Comparison of ENCODE assay signal across 8 mouse cellular contexts in the genomic region with DNA sequence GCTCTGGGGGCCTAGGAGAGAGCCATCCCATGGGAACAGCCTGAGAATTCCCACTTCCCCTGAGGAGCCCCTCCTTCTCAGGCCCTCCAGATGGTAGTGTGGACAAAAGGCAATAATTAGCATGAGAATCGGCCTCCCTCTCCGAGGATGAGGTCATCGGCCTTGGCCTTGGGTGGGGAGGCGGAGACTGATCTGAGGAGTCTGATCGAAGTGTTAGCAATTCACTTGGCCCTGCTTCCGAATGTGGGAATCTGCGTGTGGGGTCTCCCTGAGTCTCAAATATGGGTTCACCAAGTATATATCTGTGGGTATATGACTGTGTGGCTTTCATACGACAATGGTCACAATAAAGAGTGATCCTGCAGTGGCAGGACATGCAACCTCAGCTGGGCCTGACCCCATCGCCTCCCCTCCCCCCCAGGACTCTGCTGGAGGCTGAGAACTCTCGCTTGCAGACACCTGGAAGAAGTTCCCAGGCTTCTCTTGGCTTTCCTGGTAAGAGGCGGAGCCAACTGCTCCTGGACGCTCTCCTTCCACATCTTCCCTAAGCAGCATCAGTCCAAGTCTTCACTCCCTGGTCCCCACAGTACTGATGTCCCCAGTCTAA. TPM values are rescaled to one million over a fixed set of nuclear protein-coding genes. Genes with fewer than 3 reads are reported as not detected.
DNase-seq lines count a peak whose midpoint lies in the region; ATAC-seq and TF ChIP-seq lines count a peak whose summit lies in the region.

No protein-coding gene starts in this region.

- no peak for TF ChIP-seq POLR2A in lung, adult 2 months (IDR thresholded peaks at IDR 0.05; ENCODE audit: borderline replicate concordance, extremely low read depth, low read depth, low read length)

- peak overlapping the region; percentile 91 for H3K4me2 ChIP-seq in lung, embryonic 15.5 days
- H3K4me2 ChIP-seq in heart, embryonic 11.5 days: peak overlapping the region; percentile 95
- H3K4me2 ChIP-seq in lung, postnatal 0 days (replicated peaks; ENCODE audit: low read depth, low read length): peak overlapping the region; percentile 50

- peaks cover 6% of the 10 kb centered on the region for H3K36me3 ChIP-seq in lung, embryonic 15.5 days
- peaks cover 6% of the 10 kb centered on the region; the same call in 1 of the 2 replicates for H3K36me3 ChIP-seq in heart, embryonic 11.5 days (ENCODE audit: control insufficient read depth, insufficient read depth, low read length)
- no peaks in the 10 kb centered on the region for H3K36me3 ChIP-seq in lung, postnatal 0 days (ENCODE audit: insufficient read depth, low read length)

- H3K27me3 ChIP-seq in lung, embryonic 15.5 days: peaks cover 3% of the 10 kb centered on the region; the same call in 1 of the 2 replicates
- peaks cover 19% of the 10 kb centered on the region for H3K27me3 ChIP-seq in heart, embryonic 11.5 days (ENCODE audit: control insufficient read depth, insufficient read depth, low read length)
- 0 out of 2 replicates have a peak, but pooled peaks cover 4% of the 10 kb centered on the region for H3K27me3 ChIP-seq in lung, postnatal 0 days (replicated peaks; ENCODE audit: insufficient read depth, low read length)

- TF ChIP-seq CTCF in lung, adult 2 months (IDR thresholded peaks at IDR 0.05; ENCODE audit: insufficient read depth, low read length): no peak
- TF ChIP-seq CTCF in lung, postnatal 0 days (IDR thresholded peaks at IDR 0.05): no peak

- no peak for TF ChIP-seq EP300 in lung, postnatal 0 days (IDR thresholded peaks at IDR 0.05)

- H3K27ac ChIP-seq in lung, embryonic 15.5 days: peak overlapping the region; percentile 61
- H3K27ac ChIP-seq in heart, embryonic 11.5 days (ENCODE audit: low read depth, low read length): no peak overlapping the region
- H3K27ac ChIP-seq in lung, postnatal 0 days (ENCODE audit: low read length): no peak overlapping the region

- no peak overlapping the region for H3K9ac ChIP-seq in lung, embryonic 15.5 days
- H3K9ac ChIP-seq in heart, embryonic 11.5 days (ENCODE audit: low read depth, low read length): peak overlapping the region; percentile 58
- H3K9ac ChIP-seq in lung, postnatal 0 days (replicated peaks; ENCODE audit: low read depth): no peak overlapping the region

- peaks cover 47% of the 10 kb centered on the region for H3K4me1 ChIP-seq in lung, embryonic 15.5 days
- H3K4me1 ChIP-seq in lung, adult 2 months (ENCODE audit: control insufficient read depth, insufficient read depth, low read length): peaks cover 9% of the 10 kb centered on the region
- H3K4me1 ChIP-seq in heart, embryonic 11.5 days (ENCODE audit: control insufficient read depth, insufficient read depth, low read length): peaks cover 39% of the 10 kb centered on the region
- peaks cover 15% of the 10 kb centered on the region; the same call in 1 of the 2 replicates for H3K4me1 ChIP-seq in lung, postnatal 0 days (ENCODE audit: insufficient read depth, low read depth, low read length)

- ATAC-seq in lung, embryonic 15.5 days (ENCODE audit: borderline replicate concordance, extremely low read depth, low FRiP score, low TSS enrichment): peak; percentile 23; the same call in 1 of the 2 replicates
- no peak for ATAC-seq in heart, embryonic 11.5 days (replicated peaks; ENCODE audit: insufficient number of reproducible peaks, low FRiP score, low TSS enrichment)
- ATAC-seq in lung, postnatal 0 days: peak; percentile 41

- 28% methylated on average over 12 of the region's 12 CpGs for whole genome bisulfite sequencing in lung, embryonic 15.5 days
- 36% methylated on average over 12 of the region's 12 CpGs for WGBS in lung, adult 2 months
- WGBS in heart, embryonic 11.5 days (ENCODE audit: insufficient replicate concordance): 22% methylated on average over 12 of the region's 12 CpGs
- 34% methylated on average over 12 of the region's 12 CpGs for WGBS in lung, postnatal 0 days

- DNase-seq in lung, adult 2 months: no peak
- peak; percentile 48 for DNase-seq in lung, postnatal 0 days (ENCODE audit: low spot score)
- DNase-seq in testis, postnatal 14 days (ENCODE audit: low spot score): peak; percentile 45
- DNase-seq in layer of hippocampus, adult 9-11 months: no peak
- DNase-seq in frontal cortex, postnatal 25 days (ENCODE audit: low spot score in 2 of 2): no peak
- DNase-seq in frontal cortex, adult 2 months (ENCODE audit: extremely low spot score in 1 of 2, low spot score in 1 of 2): no peak

- no peaks in the 10 kb centered on the region for H3K9me3 ChIP-seq in lung, embryonic 15.5 days
- H3K9me3 ChIP-seq in heart, embryonic 11.5 days (replicated peaks; ENCODE audit: control insufficient read depth, low read length): no peaks in the 10 kb centered on the region
- no peaks in the 10 kb centered on the region for H3K9me3 ChIP-seq in lung, postnatal 0 days (ENCODE audit: low read length)

- peak overlapping the region; percentile 59 for H3K4me3 ChIP-seq in lung, embryonic 15.5 days
- no peak overlapping the region for H3K4me3 ChIP-seq in lung, adult 2 months (replicated peaks; ENCODE audit: extremely low read depth, low read depth, low read length)
- peak overlapping the region; percentile 67 for H3K4me3 ChIP-seq in heart, embryonic 11.5 days (ENCODE audit: low read depth, low read length)
- H3K4me3 ChIP-seq in lung, postnatal 0 days (ENCODE audit: low read depth, low read length): peak overlapping the region; percentile 49; the same call in 1 of the 2 replicates

RNA-seq across cellular contexts. Expression of a gene that starts 3.6 kb away (rescaled TPM):
- polyA plus RNA-seq in lung, embryonic 15.5 days (2015; fragmentation: Nextera tagmentation; extraction: Ambion mirVana): 30.1 and 32.4 TPM in 2 replicates
- 26.4 and 31.4 TPM in 2 replicates for polyA plus RNA-seq in lung, adult 2 months (2012; rRNA removed)
- polyA plus RNA-seq in heart, embryonic 11.5 days (2014; fragmentation: Nextera tagmentation; extraction: Ambion mirVana): 11.1 and 15.1 TPM in 2 replicates
- 22.2 and 30.7 TPM in 2 replicates for polyA plus RNA-seq in lung, postnatal 0 days (2015; fragmentation: Nextera tagmentation; extraction: Ambion mirVana)
- 4.3 and 4.8 TPM in 2 replicates for polyA plus RNA-seq in frontal cortex, adult 2 months (2012; rRNA removed)

RNA-seq across cellular contexts. Expression of a gene that starts 25.5 kb away (rescaled TPM):
- 0.07 and 0.18 TPM in 2 replicates for polyA plus RNA-seq in lung, embryonic 15.5 days (2015; fragmentation: Nextera tagmentation; extraction: Ambion mirVana)
- polyA plus RNA-seq in lung, adult 2 months (2012; rRNA removed): 7.2 and 8.3 TPM in 2 replicates
- not detected in 2 replicates for polyA plus RNA-seq in heart, embryonic 11.5 days (2014; fragmentation: Nextera tagmentation; extraction: Ambion mirVana)
- 0.33 and 0.56 TPM in 2 replicates for polyA plus RNA-seq in lung, postnatal 0 days (2015; fragmentation: Nextera tagmentation; extraction: Ambion mirVana)
- polyA plus RNA-seq in frontal cortex, adult 2 months (2012; rRNA removed): 359 and 380 TPM in 2 replicates

RNA-seq across cellular contexts. Expression of a gene that starts 26.0 kb away (rescaled TPM):
- 8.1 and 10.4 TPM in 2 replicates for polyA plus RNA-seq in lung, embryonic 15.5 days (2015; fragmentation: Nextera tagmentation; extraction: Ambion mirVana)
- polyA plus RNA-seq in lung, adult 2 months (2012; rRNA removed): 15.1 TPM in 1 of 2 replicates, not detected in the other
- 24.1 and 25.1 TPM in 2 replicates for polyA plus RNA-seq in heart, embryonic 11.5 days (2014; fragmentation: Nextera tagmentation; extraction: Ambion mirVana)
- polyA plus RNA-seq in lung, postnatal 0 days (2015; fragmentation: Nextera tagmentation; extraction: Ambion mirVana): 0.21 and 0.38 TPM in 2 replicates
- 9.2 and 11.0 TPM in 2 replicates for polyA plus RNA-seq in frontal cortex, adult 2 months (2012; rRNA removed)

RNA-seq across cellular contexts. Expression of a gene that starts 44.0 kb away (rescaled TPM):
- 18.3 and 18.5 TPM in 2 replicates for polyA plus RNA-seq in lung, embryonic 15.5 days (2015; fragmentation: Nextera tagmentation; extraction: Ambion mirVana)
- 28.3 and 29.7 TPM in 2 replicates for polyA plus RNA-seq in lung, adult 2 months (2012; rRNA removed)
- polyA plus RNA-seq in heart, embryonic 11.5 days (2014; fragmentation: Nextera tagmentation; extraction: Ambion mirVana): 14.3 and 14.9 TPM in 2 replicates
- polyA plus RNA-seq in lung, postnatal 0 days (2015; fragmentation: Nextera tagmentation; extraction: Ambion mirVana): 10.8 and 11.2 TPM in 2 replicates
- 42.4 and 46.4 TPM in 2 replicates for polyA plus RNA-seq in frontal cortex, adult 2 months (2012; rRNA removed)

RNA-seq across cellular contexts. Expression of a gene that starts 44.4 kb away (rescaled TPM):
- polyA plus RNA-seq in lung, embryonic 15.5 days (2015; fragmentation: Nextera tagmentation; extraction: Ambion mirVana): 60.1 and 63.0 TPM in 2 replicates
- 10.7 and 12.8 TPM in 2 replicates for polyA plus RNA-seq in lung, adult 2 months (2012; rRNA removed)
- 25.0 and 30.2 TPM in 2 replicates for polyA plus RNA-seq in heart, embryonic 11.5 days (2014; fragmentation: Nextera tagmentation; extraction: Ambion mirVana)
- 22.5 and 24.9 TPM in 2 replicates for polyA plus RNA-seq in lung, postnatal 0 days (2015; fragmentation: Nextera tagmentation; extraction: Ambion mirVana)
- polyA plus RNA-seq in frontal cortex, adult 2 months (2012; rRNA removed): 12.9 and 13.9 TPM in 2 replicates

Comparison
In these comparisons a context has a peak if more than half of its experiments do, and no peak if none do; other contexts are left out.
1. DNase-seq: peak in lung, postnatal 0 days (single experiment) and testis, postnatal 14 days (single experiment); none in lung, adult 2 months (single experiment), layer of hippocampus, adult 9-11 months (single experiment), frontal cortex, postnatal 25 days (0 of 2) and frontal cortex, adult 2 months (0 of 2).
2. RNA of a gene that starts 25.5 kb away (polyA plus RNA-seq): 359 to 380 TPM in frontal cortex, adult 2 months; 7.2 to 8.3 TPM in lung, adult 2 months, 0.33 to 0.56 TPM in lung, postnatal 0 days, 0.07 to 0.18 TPM in lung, embryonic 15.5 days and not detected in heart, embryonic 11.5 days; every median in the first group is over 10 times any median in the second.
3. Peak in every context shown above with its lines, with median percentiles within 50 percentile points of each other: H3K4me2 ChIP-seq.